Mouse (Mus musculus): ENCODE measurements around the gene 1810037I17Rik. TPM values are rescaled to one million over a fixed set of nuclear protein-coding genes. Genes with fewer than 3 reads are reported as not detected.
A peak's percentile ranks its signal among the peaks of the same experiment; 100 is the strongest.

Gene 1810037I17Rik
- 30.1 and 31.5 TPM in 2 replicates for total RNA-seq (2017)

GRCm38 (mm10) chr3:122924009-122924914, at the start of gene 1810037I17Rik:
1810037I17Rik (plus strand) TSS chr3:122924203.
- peak; percentile 84 to 89 for ATAC-seq (replicated peaks in 1 of 2; ENCODE audit: insufficient read depth in 1 of 2, low FRiP score in 2 of 2, low TSS enrichment in 1 of 2, low read depth in 1 of 2, poor library complexity in 2 of 2, severe bottlenecking in 2 of 2)

DNA sequence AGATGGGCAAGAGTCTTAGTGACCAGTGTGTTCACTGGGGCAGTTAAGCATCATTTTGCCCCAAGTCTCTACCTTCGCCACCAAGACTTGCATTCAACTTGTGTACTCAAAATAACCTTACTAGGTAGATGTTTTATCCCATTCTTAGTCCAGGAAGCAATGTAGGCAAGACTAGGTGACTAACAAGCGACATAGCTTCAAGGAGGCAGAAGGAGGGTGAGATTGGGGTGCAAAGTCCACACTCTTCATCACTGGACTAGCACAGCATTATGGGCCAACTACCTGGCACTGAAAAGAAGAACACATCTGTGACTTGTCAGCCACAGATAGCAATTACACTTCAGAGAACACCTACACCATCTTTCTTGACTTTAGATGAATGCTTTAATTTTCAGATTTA, 47.1 kb upstream of the 1810037I17Rik start:
- no peak for ATAC-seq (replicated peaks in 1 of 2; ENCODE audit: insufficient read depth in 1 of 2, low FRiP score in 2 of 2, low TSS enrichment in 1 of 2, low read depth in 1 of 2, poor library complexity in 2 of 2, severe bottlenecking in 2 of 2)

- no peak for ATAC-seq (replicated peaks in 1 of 2; ENCODE audit: insufficient read depth in 1 of 2, low FRiP score in 2 of 2, low TSS enrichment in 1 of 2, low read depth in 1 of 2, poor library complexity in 2 of 2, severe bottlenecking in 2 of 2)
These were observed 46.5 kb upstream of the 1810037I17Rik start for GRCm38 (mm10) chr3:122877543-122877942.

DNA sequence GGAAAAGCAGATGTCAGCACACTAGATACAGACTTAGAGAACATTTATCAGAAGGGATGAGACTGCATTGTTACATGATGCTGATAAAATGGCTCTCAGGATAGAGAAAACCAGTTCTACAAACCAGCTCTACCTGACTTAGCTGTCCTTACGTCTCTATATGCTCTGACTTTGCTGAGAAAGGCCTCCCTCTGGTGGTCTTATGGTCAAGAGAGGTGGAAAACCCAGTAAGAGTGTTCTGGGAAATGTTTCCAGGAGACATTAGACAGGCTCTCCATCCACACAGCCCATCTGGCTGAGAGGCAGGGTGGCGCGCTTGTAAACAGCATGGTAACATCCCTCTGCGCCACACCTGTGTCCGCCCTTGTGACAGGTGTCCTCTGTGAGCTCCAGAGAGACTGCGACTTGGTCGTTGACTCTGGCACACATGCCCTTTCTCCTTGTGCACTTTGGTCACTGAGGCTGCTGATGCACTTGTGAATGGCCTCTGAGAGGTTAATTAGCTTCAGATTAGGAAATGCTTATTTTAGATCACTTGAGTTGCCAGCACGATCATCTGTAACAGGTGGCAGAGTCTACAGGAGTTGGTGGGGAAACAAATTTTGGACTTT, 45.2 kb upstream of the 1810037I17Rik start:
- no peak for ATAC-seq (replicated peaks in 1 of 2; ENCODE audit: insufficient read depth in 1 of 2, low FRiP score in 2 of 2, low TSS enrichment in 1 of 2, low read depth in 1 of 2, poor library complexity in 2 of 2, severe bottlenecking in 2 of 2)

DNA sequence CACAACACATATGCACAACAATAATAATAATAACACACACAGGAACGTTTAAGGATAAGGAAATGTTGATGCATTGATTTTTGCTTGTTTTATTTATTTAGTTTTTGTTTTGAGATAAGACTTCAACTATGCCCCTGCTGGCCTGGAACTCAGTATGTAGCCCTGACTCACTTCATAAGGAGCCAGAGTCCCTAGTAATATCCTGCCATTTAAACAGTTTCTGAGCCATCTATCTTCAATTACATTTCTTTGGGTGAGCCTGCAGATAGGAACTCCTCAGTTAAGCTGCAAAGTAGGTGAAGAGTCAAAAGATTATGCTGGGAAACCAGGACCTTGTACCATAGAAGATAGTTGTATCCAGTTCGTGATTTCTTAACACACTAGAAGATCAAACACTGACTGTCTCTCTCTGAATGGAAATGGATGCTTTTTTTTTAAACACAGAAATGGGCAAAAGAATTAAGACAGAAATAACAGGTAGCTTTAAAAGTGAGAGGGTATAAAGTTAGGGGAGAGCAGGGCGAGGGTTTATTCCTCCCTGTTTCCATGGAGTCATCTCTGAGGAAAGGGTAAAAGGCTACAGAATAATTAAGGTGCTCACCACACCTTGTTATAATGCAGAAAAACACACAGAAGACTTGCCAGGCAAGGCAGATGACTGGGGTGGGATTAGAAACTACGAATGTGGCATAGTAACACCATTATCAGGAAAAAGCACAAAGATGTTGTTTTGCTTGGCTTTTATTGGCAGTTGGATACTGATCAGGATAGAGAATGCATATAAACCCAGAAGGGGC, 36.3 kb upstream of the 1810037I17Rik start:
- ATAC-seq (replicated peaks in 1 of 2; ENCODE audit: insufficient read depth in 1 of 2, low FRiP score in 2 of 2, low TSS enrichment in 1 of 2, low read depth in 1 of 2, poor library complexity in 2 of 2, severe bottlenecking in 2 of 2), result no peak

- ATAC-seq (replicated peaks in 1 of 2; ENCODE audit: insufficient read depth in 1 of 2, low FRiP score in 2 of 2, low TSS enrichment in 1 of 2, low read depth in 1 of 2, poor library complexity in 2 of 2, severe bottlenecking in 2 of 2), result peak; percentile 45 to 69; a peak in 3 of 4 replicates
These were observed 35.6 kb upstream of the 1810037I17Rik start for GRCm38 (mm10) chr3:122888371-122888819.

DNA sequence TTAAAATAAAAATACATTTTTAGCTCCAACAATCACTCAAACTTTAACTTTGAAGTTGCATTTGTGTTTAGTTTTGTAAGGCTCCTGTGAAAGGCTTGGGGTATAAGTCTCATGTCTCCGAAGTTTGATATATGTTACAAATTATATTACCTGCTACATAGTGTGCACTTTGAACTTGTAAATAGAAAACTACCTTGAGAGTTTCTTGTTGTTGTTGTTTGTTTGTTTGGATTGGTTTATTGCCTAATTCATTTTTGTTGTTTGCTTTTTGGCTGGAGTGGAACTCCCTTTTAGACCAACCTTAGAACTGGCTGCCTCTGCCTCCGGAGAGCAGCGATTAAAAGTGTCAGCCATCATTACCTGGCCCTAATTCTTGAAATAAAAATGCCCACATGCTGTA, 29.2 kb upstream of the 1810037I17Rik start, which contains the start of gene Fabp2:
Gene Fabp2 (plus strand): TSS at position 301 of the 400 bp plus-strand sequence.
- ATAC-seq (replicated peaks in 1 of 2; ENCODE audit: insufficient read depth in 1 of 2, low FRiP score in 2 of 2, low TSS enrichment in 1 of 2, low read depth in 1 of 2, poor library complexity in 2 of 2, severe bottlenecking in 2 of 2), result no peak

DNA sequence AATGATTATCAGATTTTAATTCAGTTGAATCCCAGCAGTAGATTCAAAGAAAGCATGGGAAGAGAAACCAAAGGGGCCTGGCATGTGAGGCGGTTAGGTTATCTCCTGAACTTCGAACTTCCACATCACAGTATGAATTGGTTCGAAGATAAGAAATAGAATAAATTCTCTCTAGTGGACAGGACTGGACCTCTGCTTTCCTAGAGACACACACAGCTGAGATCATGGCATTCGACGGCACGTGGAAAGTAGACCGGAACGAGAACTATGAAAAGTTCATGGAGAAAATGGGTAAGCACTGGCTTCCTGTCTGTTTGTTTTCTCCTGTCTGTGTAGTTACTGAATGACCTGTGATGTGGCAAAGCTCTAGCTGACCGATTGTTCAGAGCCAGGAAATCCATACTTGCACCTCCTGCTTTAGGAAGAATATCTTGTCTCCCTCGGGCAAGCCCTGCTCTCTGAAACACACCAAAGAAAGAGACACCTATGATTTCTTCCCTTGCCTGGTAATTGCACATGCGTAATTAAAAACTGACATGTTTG, 28.7 kb upstream of the 1810037I17Rik start:
- ATAC-seq (replicated peaks in 1 of 2; ENCODE audit: insufficient read depth in 1 of 2, low FRiP score in 2 of 2, low TSS enrichment in 1 of 2, low read depth in 1 of 2, poor library complexity in 2 of 2, severe bottlenecking in 2 of 2), result no peak

DNA sequence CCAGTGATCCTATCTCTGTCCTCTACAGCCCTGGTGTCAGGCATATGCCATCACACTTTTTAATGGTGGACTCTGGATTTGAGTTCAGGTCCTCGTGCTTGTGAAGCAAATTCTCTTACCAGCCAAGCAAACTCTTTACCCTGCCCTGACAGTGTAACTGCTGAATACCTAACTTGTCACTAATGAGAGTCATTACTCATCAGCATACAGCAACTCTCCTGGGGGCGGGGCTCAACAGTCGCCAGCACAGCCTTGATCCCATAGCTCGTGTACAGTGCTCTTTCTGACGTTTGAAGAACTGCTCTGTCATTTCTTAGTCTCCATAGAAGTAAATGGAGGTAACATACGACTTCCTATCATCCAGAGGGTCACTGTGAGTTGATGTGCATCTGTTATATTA, 25.7 kb upstream of the 1810037I17Rik start:
- ATAC-seq (replicated peaks in 1 of 2; ENCODE audit: insufficient read depth in 1 of 2, low FRiP score in 2 of 2, low TSS enrichment in 1 of 2, low read depth in 1 of 2, poor library complexity in 2 of 2, severe bottlenecking in 2 of 2), result no peak

GRCm38 (mm10) chr3:122903746-122904433, 20.1 kb upstream of the 1810037I17Rik start:
- ATAC-seq (replicated peaks in 1 of 2; ENCODE audit: insufficient read depth in 1 of 2, low FRiP score in 2 of 2, low TSS enrichment in 1 of 2, low read depth in 1 of 2, poor library complexity in 2 of 2, severe bottlenecking in 2 of 2), result peak; percentile 53 to 73; a peak in 3 of 4 replicates

GRCm38 (mm10) chr3:122907841-122908240, 16.2 kb upstream of the 1810037I17Rik start:
- no peak for ATAC-seq (replicated peaks in 1 of 2; ENCODE audit: insufficient read depth in 1 of 2, low FRiP score in 2 of 2, low TSS enrichment in 1 of 2, low read depth in 1 of 2, poor library complexity in 2 of 2, severe bottlenecking in 2 of 2)

- ATAC-seq (replicated peaks in 1 of 2; ENCODE audit: insufficient read depth in 1 of 2, low FRiP score in 2 of 2, low TSS enrichment in 1 of 2, low read depth in 1 of 2, poor library complexity in 2 of 2, severe bottlenecking in 2 of 2), result 0 out of 4 replicates have a peak, but pooled peaks of 1 of the 2 experiments have one; percentile 12
These were observed 8.5 kb upstream of the 1810037I17Rik start for GRCm38 (mm10) chr3:122915493-122915892.

DNA sequence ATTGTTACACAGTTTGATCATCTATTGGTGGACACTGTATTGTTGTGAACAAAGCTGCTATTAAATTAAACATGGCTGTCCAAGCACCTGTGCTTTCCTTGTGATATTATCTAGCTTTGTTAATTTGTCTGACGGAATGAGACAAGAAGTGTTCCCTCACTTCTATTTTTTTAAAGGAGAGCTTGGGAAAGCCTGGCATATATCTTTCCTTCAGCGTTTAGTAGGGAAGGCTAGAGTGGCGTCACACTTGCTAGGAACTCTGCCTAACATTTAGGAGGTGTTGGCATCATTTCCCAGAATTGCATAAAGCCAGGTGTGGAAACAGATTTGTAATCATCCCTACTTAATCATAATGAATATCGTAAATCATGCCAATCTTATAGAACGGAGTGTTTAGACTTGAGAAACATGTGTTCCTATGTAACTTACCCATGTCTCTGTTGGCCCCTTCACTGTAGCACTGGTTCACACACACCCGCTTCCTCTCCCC, 7.8 kb upstream of the 1810037I17Rik start:
- no peak for ATAC-seq (replicated peaks in 1 of 2; ENCODE audit: insufficient read depth in 1 of 2, low FRiP score in 2 of 2, low TSS enrichment in 1 of 2, low read depth in 1 of 2, poor library complexity in 2 of 2, severe bottlenecking in 2 of 2)

DNA sequence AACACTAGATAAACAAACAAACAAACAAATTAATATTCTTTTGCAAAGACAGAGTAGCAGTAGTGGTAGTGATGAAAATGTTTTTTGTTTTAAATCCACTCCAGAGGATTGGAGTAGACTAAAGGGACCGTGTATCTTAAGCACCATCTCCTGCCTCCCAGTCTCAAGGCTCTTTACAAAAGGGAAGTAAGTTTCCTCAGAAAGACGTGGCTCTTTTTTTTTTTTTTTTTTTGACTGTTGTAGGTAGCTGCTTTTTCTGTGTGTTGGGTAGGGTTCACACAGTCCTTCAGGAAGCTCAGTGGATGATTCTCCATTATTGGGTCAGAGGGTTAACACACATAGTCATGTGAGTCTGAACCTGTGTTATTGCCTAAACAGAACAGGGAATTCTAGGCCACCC, 5.3 kb upstream of the 1810037I17Rik start:
- ATAC-seq (replicated peaks in 1 of 2; ENCODE audit: insufficient read depth in 1 of 2, low FRiP score in 2 of 2, low TSS enrichment in 1 of 2, low read depth in 1 of 2, poor library complexity in 2 of 2, severe bottlenecking in 2 of 2), result peak in 1 of 2 experiments; percentile 49; a peak in 1 of 4 replicates

DNA sequence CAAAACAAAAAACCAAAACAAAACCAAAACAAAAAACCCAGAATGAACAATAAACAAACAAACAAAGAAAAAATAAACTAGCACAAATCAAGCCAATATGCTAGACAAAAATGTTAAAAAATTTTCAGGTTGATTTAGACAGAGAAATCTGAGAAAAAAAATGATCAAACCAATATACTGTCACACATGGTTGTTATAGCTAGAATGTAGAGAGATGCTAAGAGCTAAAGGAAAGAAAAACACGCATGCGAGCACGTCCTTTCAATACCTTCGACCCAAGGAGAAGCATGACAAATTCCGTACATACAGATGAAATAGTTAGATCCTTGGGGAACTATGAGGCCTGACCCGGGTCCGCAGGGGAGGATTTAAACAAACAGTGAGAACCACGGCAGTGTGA, 4.7 kb upstream of the 1810037I17Rik start, which contains the start of gene Gm10959:
Gene Gm10959 (minus strand): TSS at position 101 of the 400 bp plus-strand sequence.
- no peak for ATAC-seq (replicated peaks in 1 of 2; ENCODE audit: insufficient read depth in 1 of 2, low FRiP score in 2 of 2, low TSS enrichment in 1 of 2, low read depth in 1 of 2, poor library complexity in 2 of 2, severe bottlenecking in 2 of 2)

- no peak for ATAC-seq (replicated peaks in 1 of 2; ENCODE audit: insufficient read depth in 1 of 2, low FRiP score in 2 of 2, low TSS enrichment in 1 of 2, low read depth in 1 of 2, poor library complexity in 2 of 2, severe bottlenecking in 2 of 2)
These were observed 3.2 kb upstream of the 1810037I17Rik start for GRCm38 (mm10) chr3:122920572-122921435.

Measured in hematopoietic stem cell, adult 5-6 weeks (primary cell).